Mouse (Mus musculus) CH12.LX (cell line): ENCODE measurements around the gene Tex44. TPM values are rescaled to one million over a fixed set of nuclear protein-coding genes. Genes with fewer than 3 reads are reported as not detected.

Experiments used
- DNase-seq: peaks from one replicate; pipeline ENCODE4 v3.0.0-alpha.2; 2013; ENCODE audit errors: extremely low read depth
- H3K27ac ChIP-seq: 2 replicates; pipeline ENCODE4 v1.5.1; 2012; ENCODE audit warnings: low read depth, mild to moderate bottlenecking, control low read depth, moderate library complexity; ENCODE audit not compliant: insufficient read depth
- H3K27me3 ChIP-seq: replicated peaks from 2 replicates; pipeline ENCODE3; 2012; ENCODE audit warnings: inconsistent platforms
- H3K36me3 ChIP-seq, 2 experiments: replicated peaks in 1 of 2; 2 replicates each; pipeline versions ENCODE3 to v1.6.1; 2012; ENCODE audit warnings: inconsistent platforms in 1 of 2, low read length in 1 of 2, mild to moderate bottlenecking in 1 of 2, mixed read lengths in 1 of 2, moderate library complexity in 1 of 2; ENCODE audit not compliant: control insufficient read depth in 1 of 2, insufficient read depth in 1 of 2
- H3K4me1 ChIP-seq, 2 experiments: 2 replicates each; pipeline ENCODE4 v1.6.1; 2012; ENCODE audit warnings: inconsistent platforms in 1 of 2, moderate library complexity in 1 of 2; ENCODE audit not compliant: insufficient read depth in 2 of 2, control insufficient read depth in 1 of 2
- H3K4me2 ChIP-seq: 2 replicates; pipeline ENCODE4 v1.6.1; 2012; ENCODE audit warnings: low read depth, mild to moderate bottlenecking, control low read depth; ENCODE audit not compliant: poor library complexity, insufficient read depth, severe bottlenecking
- H3K4me3 ChIP-seq, 3 experiments: fragments of 150-350 bp in 1 of 3; sonication (generic) in 1 of 3; replicated peaks in 1 of 3; 2 replicates each; pipeline versions ENCODE3 to v1.5.1; 2011 to 2012; ENCODE audit warnings: low read depth in 2 of 3, low read length in 2 of 3, mild to moderate bottlenecking in 2 of 3, moderate library complexity in 2 of 3, control low read depth in 1 of 3, improper control_type of control experiment in 1 of 3, inconsistent platforms in 1 of 3, mixed read lengths in 1 of 3; ENCODE audit not compliant: poor library complexity in 1 of 3
- H3K79me2 ChIP-seq: replicated peaks from 2 replicates; pipeline ENCODE4 v1.6.1; 2012; ENCODE audit warnings: mild to moderate bottlenecking, moderate library complexity; ENCODE audit not compliant: control insufficient read depth, poor library complexity, insufficient read depth, severe bottlenecking; ENCODE audit errors: extremely low read depth
- H3K9ac ChIP-seq: 2 replicates; pipeline ENCODE4 v1.6.1; 2012; ENCODE audit warnings: low read depth, mild to moderate bottlenecking, control low read depth, moderate library complexity; ENCODE audit not compliant: insufficient read depth
- H3K9me3 ChIP-seq: replicated peaks from 2 replicates; pipeline ENCODE3; 2012; ENCODE audit warnings: low read length, inconsistent platforms, mixed read lengths
- CHD2 ChIP-seq: IDR thresholded peaks from 2 replicates; pipeline ENCODE4 v1.6.1; 2011; ENCODE audit warnings: low read length, improper control_type of control experiment
- CTCF ChIP-seq, 2 experiments: IDR thresholded peaks in 1 of 2; conservative IDR thresholded peaks in 1 of 2; 2 replicates each; pipeline ENCODE4 v1.5.1; 2011 to 2012; ENCODE audit warnings: low read depth in 2 of 2, low read length in 2 of 2, improper control_type of control experiment in 1 of 2, inconsistent platforms in 1 of 2, mild to moderate bottlenecking in 1 of 2, moderate library complexity in 1 of 2
- E2F4 ChIP-seq: IDR thresholded peaks from 2 replicates; pipeline ENCODE4 v1.6.1; 2011; ENCODE audit warnings: low read depth, low read length, improper control_type of control experiment; ENCODE audit not compliant: insufficient replicate concordance
- ELF1 ChIP-seq: IDR thresholded peaks from 2 replicates; pipeline ENCODE4 v1.6.1; 2014; ENCODE audit warnings: low read depth, mild to moderate bottlenecking, inconsistent platforms, low read length, improper control_type of control experiment
- EP300 ChIP-seq: IDR thresholded peaks from 2 replicates; pipeline ENCODE4 v1.6.1; 2011; ENCODE audit warnings: low read length, improper control_type of control experiment
- GABPA ChIP-seq: IDR thresholded peaks from 2 replicates; pipeline ENCODE4 v1.6.1; 2012; ENCODE audit warnings: low read depth, low read length, improper control_type of control experiment, inconsistent platforms; ENCODE audit not compliant: insufficient replicate concordance
- HCFC1 ChIP-seq: IDR thresholded peaks from 2 replicates; pipeline ENCODE4 v1.6.1; 2012; ENCODE audit warnings: low read depth, mild to moderate bottlenecking, inconsistent platforms, low read length, improper control_type of control experiment
- IRF4 ChIP-seq: IDR thresholded peaks from 2 replicates; pipeline ENCODE4 v1.6.1; 2014; ENCODE audit warnings: low read depth, mild to moderate bottlenecking, inconsistent platforms, low read length, improper control_type of control experiment
- JUN ChIP-seq: IDR thresholded peaks from 2 replicates; pipeline ENCODE4 v1.6.1; 2011; ENCODE audit warnings: low read depth, mild to moderate bottlenecking, low read length, improper control_type of control experiment, moderate library complexity; ENCODE audit not compliant: insufficient read depth
- JUND ChIP-seq: conservative IDR thresholded peaks from 2 replicates; pipeline ENCODE4 v1.6.1; 2011; ENCODE audit warnings: low read depth, low read length, improper control_type of control experiment
- MAZ ChIP-seq: IDR thresholded peaks from 2 replicates; pipeline ENCODE4 v1.6.1; 2012; ENCODE audit warnings: low read depth, mild to moderate bottlenecking, inconsistent platforms, low read length, improper control_type of control experiment, moderate library complexity
- MXI1 ChIP-seq: IDR thresholded peaks from 2 replicates; pipeline ENCODE4 v1.6.1; 2011; ENCODE audit warnings: mild to moderate bottlenecking, low read depth, low read length, improper control_type of control experiment
- MYC ChIP-seq: IDR thresholded peaks from 2 replicates; pipeline ENCODE4 v1.6.1; 2011; ENCODE audit warnings: low read depth, mild to moderate bottlenecking, improper control_type of control experiment, low read length
- NELFE ChIP-seq: IDR thresholded peaks from 2 replicates; pipeline ENCODE4 v1.6.1; 2011; ENCODE audit warnings: low read depth, low read length, improper control_type of control experiment
- NRF1 ChIP-seq: IDR thresholded peaks from 2 replicates; pipeline ENCODE4 v1.6.1; 2014; ENCODE audit warnings: low read depth, mild to moderate bottlenecking, inconsistent platforms, low read length, improper control_type of control experiment, moderate library complexity
- PAX5 ChIP-seq: IDR thresholded peaks from 2 replicates; pipeline ENCODE4 v1.6.1; 2012; ENCODE audit warnings: low read length, inconsistent platforms, mixed read lengths
- POLR2A ChIP-seq: IDR thresholded peaks from 2 replicates; pipeline ENCODE4 v1.6.1; 2011; ENCODE audit warnings: low read depth, mild to moderate bottlenecking, improper control_type of control experiment, low read length
- POLR2AphosphoS2 ChIP-seq: IDR thresholded peaks from 2 replicates; pipeline ENCODE4 v1.6.1; 2011; ENCODE audit warnings: low read depth, low read length, improper control_type of control experiment
- RCOR1 ChIP-seq: conservative IDR thresholded peaks from 2 replicates; pipeline ENCODE4 v1.6.1; 2012; ENCODE audit warnings: low read depth, mild to moderate bottlenecking, inconsistent platforms, low read length, improper control_type of control experiment
- SIN3A ChIP-seq: IDR thresholded peaks from 2 replicates; pipeline ENCODE4 v1.6.1; 2012; ENCODE audit warnings: low read length, improper control_type of control experiment, inconsistent platforms
- SMC3 ChIP-seq: IDR thresholded peaks from 2 replicates; pipeline ENCODE4 v1.6.1; 2011; ENCODE audit warnings: low read depth, low read length, improper control_type of control experiment
- TBP ChIP-seq: conservative IDR thresholded peaks from 2 replicates; pipeline ENCODE4 v1.6.1; 2011; ENCODE audit warnings: low read depth, low read length, improper control_type of control experiment
- TCF12 ChIP-seq: IDR thresholded peaks from 2 replicates; pipeline ENCODE4 v1.6.1; 2014; ENCODE audit warnings: low read depth, mild to moderate bottlenecking, inconsistent platforms, low read length, improper control_type of control experiment
- USF1 ChIP-seq: IDR thresholded peaks from 2 replicates; pipeline ENCODE4 v1.6.1; 2014; ENCODE audit warnings: low read depth, mild to moderate bottlenecking, inconsistent platforms, low read length, improper control_type of control experiment
- ZMIZ1 ChIP-seq: IDR thresholded peaks from 2 replicates; pipeline ENCODE4 v1.6.1; 2012; ENCODE audit warnings: low read depth, mild to moderate bottlenecking, inconsistent platforms, low read length, improper control_type of control experiment
- ZNF384 ChIP-seq: IDR thresholded peaks from 2 replicates; pipeline ENCODE4 v1.6.1; 2012; ENCODE audit warnings: low read depth, low read length, improper control_type of control experiment, inconsistent platforms
- dilution Hi-C: fragments of 300-500 bp; cut with MboI; formaldehyde crosslinking; loops from 2 replicates; pipeline ENCODE4 v1.14.3; 2020; ENCODE audit warnings: low sequenced_read_pairs; ENCODE audit not compliant: extremely low pct_unique_long_range_greater_than_20kb, extremely low pct_ligation_motif_present
- in situ Hi-C: fragments of 300-500 bp; cut with MboI; formaldehyde crosslinking; loops from 3 replicates; pipeline ENCODE4 v1.14.3; 2019; ENCODE audit warnings: low sequenced_read_pairs, low pct_ligation_motif_present, low pct_unique_long_range_greater_than_20kb, mixed read lengths
- polyA plus RNA-seq: library from polyadenylated mRNA; unstranded; fragments of >175 nt; gene quantifications from 2 replicates; pipeline ENCODE4 v1.2.1, GENCODE M21; 2012; ENCODE audit warnings: low read depth; ENCODE audit not compliant: insufficient read length
- total RNA-seq, 2 experiments: library from RNA; depleted of rRNA; stranded (reverse); fragments of 300-350 nt in 1 of 2; fragments of >200 nt in 1 of 2; gene quantifications; 2 replicates each; pipeline ENCODE4 v1.2.3; 2012 to 2014

Gene Tex44
- total and polyA plus RNA-seq, 3 experiments = not detected

- H3K9ac ChIP-seq = no peak overlapping the region
- DNase-seq = no peak
- dilution Hi-C loops (no loop called here), in situ Hi-C loops (no loop called here)
- no peaks in the 10 kb centered on the region for H3K36me3 ChIP-seq
- no peak overlapping the region for H3K4me2 ChIP-seq
- H3K4me3 ChIP-seq = no peak overlapping the region
- H3K9me3 ChIP-seq = peaks cover 7% of the 10 kb centered on the region
- no peak overlapping the region for H3K27ac ChIP-seq
- no peaks in the 10 kb centered on the region for H3K4me1 ChIP-seq
- H3K27me3 ChIP-seq = no peaks in the 10 kb centered on the region
- TF ChIP-seq CHD2 (no peak), CTCF (conservative IDR thresholded peaks at IDR 0.05 in 1 of 2, IDR thresholded peaks at IDR 0.05 in 1 of 2; ENCODE audit: low read depth in 2 of 2, low read length in 2 of 2) (no peak), USF1 (no peak), IRF4 (no peak), POLR2AphosphoS2 (no peak), ZNF384 (no peak), SIN3A (no peak), TBP (no peak), EP300 (no peak), POLR2A (no peak), NRF1 (no peak), SMC3 (no peak), NELFE (no peak), PAX5 (no peak), ELF1 (no peak)
- TF ChIP-seq, all 38 proteins: peak for 0
- no peaks in the 10 kb centered on the region for H3K79me2 ChIP-seq
These were observed 38.2 kb downstream of the Tex44 start for GRCm38 (mm10) chr1:86464223-86464874.

- DNase-seq = no peak
- peaks cover 7% of the 10 kb centered on the region for H3K9me3 ChIP-seq
- no peak overlapping the region for H3K9ac ChIP-seq
- peaks cover 0 to 1% of the 10 kb centered on the region in 2 experiments; a peak in 1 of 4 replicates for H3K4me1 ChIP-seq
- no peak overlapping the region for H3K4me2 ChIP-seq
- in situ Hi-C loops = no loop called here
- H3K79me2 ChIP-seq = no peaks in the 10 kb centered on the region
- H3K36me3 ChIP-seq = no peaks in the 10 kb centered on the region
- no peaks in the 10 kb centered on the region for H3K27me3 ChIP-seq
- dilution Hi-C loops = no loop called here
- H3K4me3 ChIP-seq = no peak overlapping the region
- TF ChIP-seq MAZ (no peak), MXI1 (no peak), NELFE (no peak), MYC (no peak), TCF12 (no peak), SMC3 (no peak), E2F4 (no peak), RCOR1 (no peak), JUND (no peak), EP300 (no peak), GABPA (no peak), ELF1 (no peak), ZMIZ1 (no peak), POLR2A (no peak), IRF4 (no peak), JUN (no peak), POLR2AphosphoS2 (no peak), HCFC1 (no peak), ZNF384 (no peak), TBP (no peak)
- no peak overlapping the region for H3K27ac ChIP-seq
These were observed 38.7 kb downstream of the Tex44 start for GRCm38 (mm10) chr1:86464875-86465224.
